Mouse (Mus musculus): Measurements from ENCODE around the gene Cc2d1b. TPM values are rescaled to one million over a fixed set of nuclear protein-coding genes. Genes with fewer than 3 reads are reported as not detected.

Cc2d1b gene
- polyA plus RNA-seq, 1 experiment from 2014 or later: 22.8 TPM

Other genes starting within 250 kb of the Cc2d1b start
- gene Shisal2a, start 236.6 kb upstream of the Cc2d1b start, polyA plus RNA-seq (2016; fragmentation: Nextera tagmentation; extraction: Ambion mirVana): 2.2 and 2.3 TPM in 2 replicates
- gene Gpx7, start 213.0 kb upstream of the Cc2d1b start, polyA plus RNA-seq (2016; fragmentation: Nextera tagmentation; extraction: Ambion mirVana): 29.2 and 35.1 TPM in 2 replicates
- 94.9 and 118 TPM in 2 replicates for gene Tut4, start 160.5 kb upstream of the Cc2d1b start, polyA plus RNA-seq (2016; fragmentation: Nextera tagmentation; extraction: Ambion mirVana)
- gene Prpf38a, start 40.6 kb upstream of the Cc2d1b start, polyA plus RNA-seq (2016; fragmentation: Nextera tagmentation; extraction: Ambion mirVana): 107 and 112 TPM in 2 replicates
- 11.4 and 13.0 TPM in 2 replicates for gene Orc1, start 40.5 kb upstream of the Cc2d1b start, polyA plus RNA-seq (2016; fragmentation: Nextera tagmentation; extraction: Ambion mirVana)
- gene 3110021N24Rik, start 99.7 kb downstream of the Cc2d1b start, polyA plus RNA-seq (2016; fragmentation: Nextera tagmentation; extraction: Ambion mirVana): 1.8 and 2.8 TPM in 2 replicates
- 5.4 and 5.9 TPM in 2 replicates for gene Zfyve9, start 160.9 kb downstream of the Cc2d1b start, polyA plus RNA-seq (2016; fragmentation: Nextera tagmentation; extraction: Ambion mirVana)
- 254 and 266 TPM in 2 replicates for gene Btf3l4, start 213.7 kb downstream of the Cc2d1b start, polyA plus RNA-seq (2016; fragmentation: Nextera tagmentation; extraction: Ambion mirVana)
- 96.1 and 96.6 TPM in 2 replicates for gene Txndc12, start 214.7 kb downstream of the Cc2d1b start, polyA plus RNA-seq (2016; fragmentation: Nextera tagmentation; extraction: Ambion mirVana)
- gene Kti12, start 227.8 kb downstream of the Cc2d1b start, polyA plus RNA-seq (2016; fragmentation: Nextera tagmentation; extraction: Ambion mirVana): 40.6 and 42.0 TPM in 2 replicates
- 1.5 and 2.9 TPM in 2 replicates for gene A730015C16Rik, start 228.7 kb downstream of the Cc2d1b start, polyA plus RNA-seq (2016; fragmentation: Nextera tagmentation; extraction: Ambion mirVana)